Mouse (Mus musculus) midbrain, embryonic 12.5 days (tissue): ENCODE measurements around the gene 4930469K13Rik. TPM values are rescaled to one million over a fixed set of nuclear protein-coding genes. Genes with fewer than 3 reads are reported as not detected.

Source experiments
- ATAC-seq: fragments of 200-750 bp; cut with Nextera tagmentation; 2 replicates; pipeline ENCODE4 v1.8.0; 2017; ENCODE audit warnings: low read depth, moderate TSS enrichment, moderate library complexity; ENCODE audit not compliant: low FRiP score
- H3K27ac ChIP-seq: fragments of 300-500 bp; sonication (generic); replicated peaks from 2 replicates; pipeline ENCODE4 v1.5.1; 2016; ENCODE audit warnings: mild to moderate bottlenecking
- H3K27me3 ChIP-seq: fragments of 300-500 bp; sonication (generic); 2 replicates; pipeline ENCODE4 v1.6.1; 2016; ENCODE audit warnings: mild to moderate bottlenecking
- H3K36me3 ChIP-seq: fragments of 300-500 bp; sonication (generic); 2 replicates; pipeline ENCODE4 v1.6.1; 2016
- H3K4me1 ChIP-seq: fragments of 300-500 bp; sonication (generic); 2 replicates; pipeline ENCODE4 v1.6.1; 2016
- H3K4me2 ChIP-seq: fragments of 300-500 bp; sonication (generic); replicated peaks from 2 replicates; pipeline ENCODE4 v1.6.1; 2016; ENCODE audit warnings: mild to moderate bottlenecking, moderate library complexity
- H3K4me3 ChIP-seq: fragments of 300-500 bp; sonication (generic); 2 replicates; pipeline ENCODE4 v1.5.1; 2016; ENCODE audit warnings: mild to moderate bottlenecking
- H3K9ac ChIP-seq: fragments of 300-500 bp; sonication (generic); replicated peaks from 2 replicates; pipeline ENCODE4 v1.6.1; 2016; ENCODE audit warnings: mild to moderate bottlenecking, moderate library complexity
- H3K9me3 ChIP-seq: fragments of 300-500 bp; sonication (generic); 2 replicates; pipeline ENCODE4 v1.6.1; 2016; ENCODE audit warnings: mild to moderate bottlenecking
- WGBS: fragments of 180-500 bp; shearing (Covaris S2); methylation state at CpG from one replicate; pipeline ENCODE4 v1.1.7; 2016; 5-methylcytosine and 5-hydroxymethylcytosine counted together
- polyA plus RNA-seq: library from polyadenylated mRNA; unstranded; fragments of >200 nt; fragmentation: Nextera tagmentation; extraction: Ambion mirVana; gene quantifications from 2 replicates; pipeline ENCODE4 v1.2.1, GENCODE M21; 2016

4930469K13Rik gene
- polyA plus RNA-seq, 1 experiment from 2014 or later: not detected

DNA sequence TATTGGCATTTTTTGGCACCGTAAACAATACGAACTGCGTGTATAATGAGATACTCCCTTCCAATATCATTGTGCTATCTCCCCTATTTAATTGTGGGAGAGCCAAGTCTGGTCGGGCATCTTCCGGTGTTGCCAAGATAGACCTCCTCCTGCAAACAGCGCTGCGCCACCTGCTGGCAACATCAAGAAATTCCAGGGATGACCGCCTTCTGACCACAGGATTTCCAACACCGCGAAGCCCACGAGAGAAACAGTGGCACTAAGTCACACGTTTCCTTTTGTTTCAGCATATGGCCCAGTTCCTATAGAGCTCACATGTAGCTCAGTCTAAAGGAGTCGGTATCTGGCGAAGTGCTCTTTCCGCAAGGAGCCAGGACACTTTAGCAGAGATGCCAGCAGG lies 24.6 kb downstream of the 4930469K13Rik start:
- peak overlapping the region; percentile 22 for H3K4me2 ChIP-seq
- 0 out of 2 replicates have a peak, but pooled peaks cover 2% of the 10 kb centered on the region for H3K4me1 ChIP-seq
- H3K4me3 ChIP-seq: no peak overlapping the region
- no peaks in the 10 kb centered on the region for H3K9me3 ChIP-seq
- no peak overlapping the region for H3K9ac ChIP-seq
- no peaks in the 10 kb centered on the region for H3K36me3 ChIP-seq
- H3K27ac ChIP-seq: no peak overlapping the region
- ATAC-seq: peak; percentile 49; the same call in 1 of the 2 replicates
- H3K27me3 ChIP-seq: peaks cover 11% of the 10 kb centered on the region
- WGBS: 19% methylated on average over 15 of the region's 15 CpGs

DNA sequence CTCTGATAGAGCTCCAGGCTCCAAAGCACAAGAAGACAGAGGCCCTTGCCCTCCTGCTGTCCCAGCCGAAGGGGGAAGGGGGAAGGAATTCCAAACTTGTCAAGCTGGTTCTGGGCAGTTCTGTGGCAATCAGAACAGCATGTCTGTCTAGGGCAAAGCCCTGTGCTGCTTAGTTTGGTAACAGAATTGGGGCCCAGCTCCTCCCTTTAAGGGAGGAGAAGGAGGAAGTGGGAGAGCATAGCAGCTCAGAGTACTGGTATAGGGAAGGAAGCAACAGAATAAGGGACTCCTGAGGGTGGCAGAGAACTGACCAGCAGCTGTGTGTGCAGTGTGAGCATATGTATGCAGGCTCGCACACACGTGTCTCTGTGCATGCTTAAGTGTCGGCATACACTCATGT lies 26.0 kb downstream of the 4930469K13Rik start:
- Histone ChIP-seq H3K4me2 (no peak overlapping the region), H3K27me3 (peaks cover 11% of the 10 kb centered on the region), H3K36me3 (no peaks in the 10 kb centered on the region), H3K27ac (no peak overlapping the region), H3K4me1 (0 out of 2 replicates have a peak, but pooled peaks cover 2% of the 10 kb centered on the region), H3K9ac (no peak overlapping the region), H3K9me3 (no peaks in the 10 kb centered on the region), H3K4me3 (no peak overlapping the region)
- 76% methylated on average over 4 of the region's 4 CpGs for WGBS
- ATAC-seq: no peak

DNA sequence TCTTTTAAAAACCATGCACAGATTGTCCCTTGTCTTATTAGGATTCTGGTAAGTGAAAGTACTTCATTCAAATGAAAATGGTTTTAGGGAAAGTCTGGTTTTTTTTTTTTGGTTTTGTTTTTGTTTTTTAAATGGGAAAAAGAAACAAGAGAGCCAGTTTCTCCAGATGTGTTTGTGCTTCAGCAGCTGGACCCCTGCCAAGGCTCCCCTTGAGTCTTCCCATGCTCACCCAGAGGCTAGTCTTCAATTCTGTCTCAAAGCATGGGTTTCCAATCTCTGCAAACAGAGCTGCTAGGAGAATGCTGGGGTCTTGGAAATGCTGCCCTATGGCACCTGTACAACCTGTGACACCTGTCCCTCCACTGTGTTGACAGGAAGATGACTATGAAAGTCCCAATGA lies 27.8 kb downstream of the 4930469K13Rik start:
- H3K4me1 ChIP-seq: 0 out of 2 replicates have a peak, but pooled peaks cover 2% of the 10 kb centered on the region
- H3K36me3 ChIP-seq: no peaks in the 10 kb centered on the region
- no peak overlapping the region for H3K9ac ChIP-seq
- no peak overlapping the region for H3K27ac ChIP-seq
- H3K9me3 ChIP-seq: no peaks in the 10 kb centered on the region
- H3K27me3 ChIP-seq: peaks cover 11% of the 10 kb centered on the region
- ATAC-seq: no peak
- H3K4me2 ChIP-seq: no peak overlapping the region
- no peak overlapping the region for H3K4me3 ChIP-seq

DNA sequence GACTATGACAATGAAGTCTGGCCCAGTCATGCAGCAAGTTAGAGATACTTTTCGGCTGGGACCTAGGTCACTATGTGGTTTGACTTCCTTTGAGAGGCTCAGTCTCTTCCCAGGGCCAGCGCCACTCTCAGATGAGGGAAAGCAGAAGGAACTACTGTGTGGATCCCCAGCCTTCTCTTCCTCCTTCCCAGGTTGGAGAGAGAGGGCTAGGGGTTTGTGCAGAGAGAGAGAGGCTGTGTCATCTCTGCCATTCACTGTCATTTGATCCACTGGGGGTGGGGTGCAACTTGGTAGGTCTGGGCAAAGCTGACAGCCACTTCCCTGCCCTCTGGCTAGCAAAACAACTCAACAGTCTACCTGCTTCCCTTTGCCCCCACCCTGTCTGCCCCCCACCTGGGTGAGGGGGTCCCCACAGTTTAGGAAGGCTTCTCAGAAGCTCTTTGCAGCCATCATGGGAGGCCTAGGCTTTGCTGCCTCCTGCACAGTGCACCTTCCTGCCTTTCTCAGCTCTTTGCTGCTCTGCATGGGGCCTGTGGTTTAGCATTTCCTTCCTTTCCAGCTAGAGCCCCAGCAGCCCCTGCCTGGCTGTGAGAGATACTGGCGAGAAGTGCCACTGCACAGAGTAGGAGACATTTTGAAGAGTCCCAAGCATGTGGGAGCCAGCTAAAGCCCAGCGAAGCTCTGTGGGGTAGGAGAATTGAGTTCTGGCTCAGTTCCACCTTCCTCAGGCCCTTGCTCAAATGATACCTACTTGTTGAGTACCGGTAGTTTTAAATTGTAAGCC lies 34.5 kb downstream of the 4930469K13Rik start:
- Histone ChIP-seq H3K9ac (no peak overlapping the region), H3K4me1 (no peaks in the 10 kb centered on the region), H3K36me3 (no peaks in the 10 kb centered on the region), H3K27me3 (no peaks in the 10 kb centered on the region), H3K4me3 (no peak overlapping the region), H3K4me2 (no peak overlapping the region), H3K27ac (no peak overlapping the region), H3K9me3 (no peaks in the 10 kb centered on the region)
- WGBS: 63% methylated on average over 5 of the region's 5 CpGs
- no peak for ATAC-seq

DNA sequence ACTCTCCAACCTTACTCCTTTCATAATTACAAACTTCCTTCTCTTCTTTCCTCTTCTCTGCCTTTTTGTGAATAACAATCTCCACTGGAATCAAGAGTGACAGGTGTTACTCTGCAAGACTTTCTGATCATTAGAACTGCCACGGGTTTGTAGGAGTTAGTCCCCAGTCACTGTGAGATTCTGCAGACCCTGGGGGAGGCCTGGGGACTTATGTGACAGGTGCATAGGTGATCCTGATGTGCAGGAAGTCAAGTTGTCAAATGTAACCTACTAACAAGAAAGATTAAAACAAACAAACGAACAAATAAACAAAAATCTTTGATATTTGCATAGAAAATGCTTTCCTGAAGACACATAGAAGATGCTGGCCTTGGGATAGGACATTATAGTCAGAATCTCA lies 35.1 kb downstream of the 4930469K13Rik start:
- Histone ChIP-seq H3K4me3 (no peak overlapping the region), H3K27ac (no peak overlapping the region), H3K9ac (no peak overlapping the region), H3K27me3 (no peaks in the 10 kb centered on the region), H3K36me3 (no peaks in the 10 kb centered on the region), H3K9me3 (no peaks in the 10 kb centered on the region), H3K4me1 (no peaks in the 10 kb centered on the region), H3K4me2 (no peak overlapping the region)
- ATAC-seq: no peak
- WGBS: 70% methylated on average over 2 of the region's 2 CpGs

DNA sequence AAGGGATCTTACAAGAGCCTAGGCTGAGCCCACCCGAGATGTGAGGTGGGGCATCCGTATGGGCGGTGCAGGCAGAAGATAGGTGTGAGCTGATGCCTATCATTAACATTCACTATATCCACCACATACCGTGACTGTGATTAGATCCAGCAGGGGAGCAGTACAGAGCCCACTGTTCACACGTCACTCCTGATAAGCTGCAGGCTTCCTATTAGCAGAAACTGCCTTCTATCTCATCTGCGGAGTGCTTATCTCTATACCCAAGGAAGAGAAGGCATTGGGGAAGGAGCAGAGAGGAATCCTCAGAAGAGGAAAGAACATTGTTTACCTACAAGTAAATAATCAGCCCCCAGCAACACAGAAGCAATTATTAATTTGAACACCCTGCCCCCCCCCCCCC lies 36.6 kb downstream of the 4930469K13Rik start:
- Histone ChIP-seq H3K4me3 (no peak overlapping the region), H3K36me3 (no peaks in the 10 kb centered on the region), H3K4me2 (no peak overlapping the region), H3K4me1 (no peaks in the 10 kb centered on the region), H3K9ac (no peak overlapping the region), H3K27me3 (no peaks in the 10 kb centered on the region), H3K9me3 (no peaks in the 10 kb centered on the region), H3K27ac (no peak overlapping the region)
- ATAC-seq: no peak
- 72% methylated on average over 6 of the region's 6 CpGs for WGBS

DNA sequence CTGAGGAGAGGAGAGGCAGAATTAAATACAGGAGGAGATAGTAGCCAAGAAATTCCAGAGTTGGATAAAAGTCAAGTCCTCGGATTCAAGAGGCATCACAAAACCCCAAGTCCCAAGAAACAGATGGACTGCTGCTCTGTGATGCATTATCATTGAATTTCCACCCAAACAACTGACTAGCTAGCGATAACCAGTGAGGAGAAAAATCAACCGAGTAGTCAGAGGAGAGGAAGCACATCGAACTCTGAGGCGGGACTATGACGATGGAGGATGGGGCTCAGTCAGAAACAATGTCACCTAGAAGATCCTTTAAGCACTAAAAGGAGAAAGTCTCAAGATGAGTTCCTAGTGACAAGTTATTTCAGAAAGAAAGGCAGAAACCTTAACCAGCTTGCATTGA lies 39.4 kb downstream of the 4930469K13Rik start:
- Histone ChIP-seq H3K27me3 (no peaks in the 10 kb centered on the region), H3K27ac (no peak overlapping the region), H3K9ac (no peak overlapping the region), H3K4me1 (no peaks in the 10 kb centered on the region), H3K9me3 (no peaks in the 10 kb centered on the region), H3K4me3 (no peak overlapping the region), H3K4me2 (no peak overlapping the region), H3K36me3 (no peaks in the 10 kb centered on the region)
- ATAC-seq: no peak
- WGBS: 88% methylated on average over 6 of the region's 6 CpGs

DNA sequence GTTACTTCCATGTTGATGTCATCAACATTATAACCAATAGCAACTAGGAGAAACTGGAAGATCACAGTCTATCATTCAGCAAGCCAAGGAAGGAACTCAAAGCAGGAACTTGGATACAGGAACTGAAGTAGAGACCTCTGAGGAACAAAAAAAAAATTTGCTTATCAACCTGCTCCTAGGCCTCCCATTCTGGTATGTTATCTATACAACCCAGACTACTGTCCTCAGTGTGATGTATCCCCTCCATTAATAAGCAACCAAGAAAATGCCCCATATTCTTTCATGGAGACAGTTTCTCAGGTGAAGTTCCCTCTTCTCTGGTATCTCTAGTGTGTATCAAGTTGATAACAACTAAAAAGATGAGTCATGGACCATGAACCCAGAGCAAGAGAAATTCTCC lies 40.0 kb downstream of the 4930469K13Rik start:
- H3K36me3 ChIP-seq: no peaks in the 10 kb centered on the region
- no peak overlapping the region for H3K4me3 ChIP-seq
- no peak for ATAC-seq
- H3K9ac ChIP-seq: no peak overlapping the region
- no peaks in the 10 kb centered on the region for H3K27me3 ChIP-seq
- H3K4me2 ChIP-seq: no peak overlapping the region
- no peak overlapping the region for H3K27ac ChIP-seq
- no peaks in the 10 kb centered on the region for H3K9me3 ChIP-seq
- H3K4me1 ChIP-seq: no peaks in the 10 kb centered on the region

DNA sequence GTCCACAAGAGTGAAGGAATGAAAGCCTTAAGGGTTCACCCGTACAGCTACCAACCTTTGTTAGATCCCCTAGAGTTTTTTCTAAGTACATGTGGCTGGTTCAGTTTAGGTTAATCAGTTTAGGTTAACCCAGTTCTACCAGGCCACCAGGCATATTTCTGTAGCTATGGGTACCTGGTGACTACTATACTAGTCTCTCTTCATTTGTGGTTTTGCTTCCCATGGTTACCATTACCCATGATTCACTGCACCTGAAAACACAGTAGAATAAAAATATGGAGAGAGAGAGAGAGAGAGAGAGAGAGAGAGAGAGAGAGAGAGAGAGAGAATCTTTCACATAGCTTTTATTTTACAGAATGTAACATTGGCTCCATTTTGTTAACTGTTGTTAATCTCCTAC lies 41.6 kb downstream of the 4930469K13Rik start:
- 87% methylated on average over 1 of the region's 1 CpGs for WGBS
- no peaks in the 10 kb centered on the region for H3K9me3 ChIP-seq
- no peaks in the 10 kb centered on the region for H3K27me3 ChIP-seq
- H3K9ac ChIP-seq: no peak overlapping the region
- H3K36me3 ChIP-seq: no peaks in the 10 kb centered on the region
- ATAC-seq: no peak
- no peak overlapping the region for H3K27ac ChIP-seq
- H3K4me1 ChIP-seq: no peaks in the 10 kb centered on the region
- H3K4me3 ChIP-seq: no peak overlapping the region
- H3K4me2 ChIP-seq: no peak overlapping the region

DNA sequence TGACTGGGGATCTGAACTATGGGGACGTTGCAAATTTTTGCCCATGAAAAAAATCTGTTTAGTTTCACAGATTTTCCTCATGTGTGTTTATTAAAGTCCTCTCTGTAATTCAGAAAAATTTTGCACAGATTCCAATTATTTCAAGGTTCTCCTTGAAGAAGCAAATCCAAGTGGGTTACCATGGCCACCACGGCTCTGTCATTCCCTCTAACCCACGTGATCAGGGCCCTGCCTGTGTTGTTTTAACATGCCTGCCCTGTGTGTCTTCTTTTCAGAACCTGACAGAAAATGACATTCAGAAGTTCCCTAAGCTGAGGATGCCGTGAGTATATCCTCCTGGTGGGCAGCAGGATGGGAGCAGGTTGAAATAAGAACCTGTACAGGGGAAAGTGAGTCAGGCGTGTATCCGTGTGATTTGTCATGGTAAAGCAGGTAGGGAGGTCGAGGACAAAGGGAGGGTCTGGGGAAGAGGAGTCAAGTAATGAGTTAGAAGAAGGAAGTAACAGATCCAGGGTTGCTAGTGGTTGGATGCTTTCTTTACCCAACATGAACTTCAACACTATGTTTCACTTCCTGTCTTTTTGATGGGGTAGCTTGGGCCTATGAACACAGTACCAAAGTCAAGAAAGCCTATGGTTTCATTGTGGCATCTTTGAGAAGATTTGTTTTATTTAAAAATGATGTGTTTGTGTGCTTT lies 44.2 kb downstream of the 4930469K13Rik start:
- H3K4me1 ChIP-seq: no peaks in the 10 kb centered on the region
- no peak for ATAC-seq
- no peaks in the 10 kb centered on the region for H3K9me3 ChIP-seq
- H3K4me2 ChIP-seq: no peak overlapping the region
- no peak overlapping the region for H3K9ac ChIP-seq
- H3K27ac ChIP-seq: no peak overlapping the region
- WGBS: 80% methylated on average over 7 of the region's 7 CpGs
- H3K27me3 ChIP-seq: no peaks in the 10 kb centered on the region
- H3K4me3 ChIP-seq: no peak overlapping the region
- H3K36me3 ChIP-seq: no peaks in the 10 kb centered on the region

DNA sequence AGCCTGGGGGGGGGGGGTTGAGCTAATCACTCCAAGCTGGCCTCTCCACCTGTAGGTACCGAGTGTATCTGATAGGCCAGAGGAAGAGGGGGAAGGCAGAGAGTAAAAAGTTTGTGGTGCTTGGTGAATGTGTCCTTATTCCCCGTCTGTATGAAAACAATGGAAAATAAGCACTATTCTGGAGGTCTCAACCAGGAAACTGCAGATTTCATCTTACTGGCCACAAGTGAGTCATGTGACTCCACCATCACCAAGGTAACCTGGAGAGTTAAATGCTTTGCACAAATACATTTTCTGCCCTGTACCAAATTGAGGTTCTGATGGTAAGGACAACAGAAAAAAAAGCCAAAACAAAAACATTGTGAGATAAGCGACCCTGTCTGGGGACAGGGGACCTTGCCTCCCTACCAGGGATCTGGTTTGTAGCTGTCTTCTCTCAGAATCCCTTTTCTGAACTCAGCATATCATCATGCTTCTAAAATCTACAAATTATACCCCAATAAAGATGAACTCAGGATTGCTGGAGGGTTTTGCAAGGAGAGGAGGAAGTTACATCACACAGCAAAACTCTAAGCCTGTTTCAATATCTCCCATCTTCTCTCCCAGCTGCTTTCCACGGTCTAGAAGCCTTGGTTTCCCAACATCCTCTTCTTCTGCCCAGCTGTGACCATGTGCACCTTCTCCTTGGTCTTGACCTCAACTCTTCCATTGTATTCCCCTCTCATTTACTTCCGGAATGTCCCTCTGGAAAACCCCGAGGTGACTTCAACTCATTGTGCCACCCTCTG lies 45.1 kb downstream of the 4930469K13Rik start:
- no peak overlapping the region for H3K9ac ChIP-seq
- WGBS: 86% methylated on average over 6 of the region's 6 CpGs

DNA sequence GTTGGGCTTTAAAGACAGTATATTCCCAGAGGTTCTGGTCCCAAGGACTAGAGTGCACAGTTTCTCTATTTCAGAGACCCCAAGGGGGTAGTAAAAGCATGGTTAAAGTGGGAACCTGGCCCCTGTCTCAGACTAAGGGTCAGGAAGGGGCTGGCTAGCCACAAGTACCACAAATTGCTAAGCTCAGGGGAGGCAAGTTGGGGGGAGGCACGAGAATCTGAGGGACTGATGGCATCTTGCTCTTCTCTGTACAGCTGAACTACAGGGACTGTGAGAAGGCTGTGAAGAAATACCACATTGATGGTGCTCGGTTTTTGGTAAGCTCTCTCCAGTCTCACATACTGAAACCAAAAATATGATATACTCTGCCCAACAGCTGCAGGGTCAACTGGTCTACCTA lies 47.7 kb downstream of the 4930469K13Rik start:
- no peaks in the 10 kb centered on the region for H3K4me1 ChIP-seq
- H3K9me3 ChIP-seq: no peaks in the 10 kb centered on the region
- no peak overlapping the region for H3K4me2 ChIP-seq
- H3K27me3 ChIP-seq: no peaks in the 10 kb centered on the region
- H3K4me3 ChIP-seq: no peak overlapping the region
- no peak for ATAC-seq
- no peak overlapping the region for H3K27ac ChIP-seq
- H3K9ac ChIP-seq: no peak overlapping the region
- H3K36me3 ChIP-seq: no peaks in the 10 kb centered on the region
- 81% methylated on average over 2 of the region's 2 CpGs for WGBS

More for the DNA sequence above, 45.1 kb downstream of the 4930469K13Rik start:
- no peaks in the 10 kb centered on the region for H3K4me1 ChIP-seq
- ATAC-seq: no peak
- H3K9me3 ChIP-seq: no peaks in the 10 kb centered on the region
- H3K4me2 ChIP-seq: no peak overlapping the region
- no peak overlapping the region for H3K27ac ChIP-seq
- H3K4me3 ChIP-seq: no peak overlapping the region
- no peaks in the 10 kb centered on the region for H3K36me3 ChIP-seq
- no peaks in the 10 kb centered on the region for H3K27me3 ChIP-seq
